Mouse (Mus musculus) kidney, embryonic 14.5 days (tissue): Measurements from ENCODE around the gene Wfs1. TPM values are rescaled to one million over a fixed set of nuclear protein-coding genes. Genes with fewer than 3 reads are reported as not detected.
"Not testable (repeated sequence)": the region's sequence is repeated elsewhere in the genome, so short reads cannot be mapped to it uniquely, and the experiment has no call there.

Source experiments
- ATAC-seq: fragments of 200-750 bp; cut with Nextera tagmentation; 2 replicates; pipeline ENCODE4 v1.8.0; 2017; ENCODE audit warnings: moderate number of reproducible peaks, mild to moderate bottlenecking, moderate TSS enrichment, moderate library complexity; ENCODE audit not compliant: low FRiP score, low TSS enrichment
- H3K27ac ChIP-seq: fragments of 300-500 bp; sonication (generic); 2 replicates; pipeline ENCODE4 v1.5.1; 2014; ENCODE audit warnings: low read depth, mild to moderate bottlenecking, low read length, moderate library complexity, mixed read lengths
- H3K27me3 ChIP-seq: fragments of 300-500 bp; sonication (generic); 2 replicates; pipeline ENCODE4 v1.6.1; 2014; ENCODE audit warnings: mild to moderate bottlenecking, low read length; ENCODE audit not compliant: control insufficient read depth, insufficient read depth
- H3K36me3 ChIP-seq: fragments of 300-500 bp; sonication (generic); 2 replicates; pipeline ENCODE4 v1.6.1; 2014; ENCODE audit warnings: low read length, mixed read lengths; ENCODE audit not compliant: control insufficient read depth, insufficient read depth
- H3K4me1 ChIP-seq: fragments of 300-500 bp; sonication (generic); 2 replicates; pipeline ENCODE4 v1.6.1; 2014; ENCODE audit warnings: low read length, mixed read lengths; ENCODE audit not compliant: control insufficient read depth, insufficient read depth
- H3K4me2 ChIP-seq: fragments of 300-500 bp; sonication (generic); replicated peaks from 2 replicates; pipeline ENCODE4 v1.6.1; 2014; ENCODE audit warnings: low read depth, mild to moderate bottlenecking, low read length
- H3K4me3 ChIP-seq: fragments of 300-500 bp; sonication (generic); 2 replicates; pipeline ENCODE4 v1.5.1; 2014; ENCODE audit warnings: mild to moderate bottlenecking, low read length
- H3K9ac ChIP-seq: fragments of 300-500 bp; sonication (generic); 2 replicates; pipeline ENCODE4 v1.6.1; 2014; ENCODE audit warnings: low read depth, mild to moderate bottlenecking, low read length, moderate library complexity
- H3K9me3 ChIP-seq: fragments of 300-500 bp; sonication (generic); 2 replicates; pipeline ENCODE4 v1.6.1; 2016; ENCODE audit warnings: low read length; ENCODE audit not compliant: control insufficient read depth
- WGBS: fragments of 180-500 bp; shearing (Covaris S2); extraction: QIAGEN DNeasy Blood & Tissue Kit; methylation state at CpG from one replicate; pipeline ENCODE4 v1.1.7; 2014; 5-methylcytosine and 5-hydroxymethylcytosine counted together
- polyA plus RNA-seq: library from polyadenylated mRNA; unstranded; fragments of >200 nt; fragmentation: Nextera tagmentation; extraction: Ambion mirVana; gene quantifications from 2 replicates; pipeline ENCODE4 v1.2.1, GENCODE M21; 2014

Wfs1 gene
- polyA plus RNA-seq, 1 experiment from 2014 or later: 20.9 TPM

- 88% methylated on average over 2 of the region's 2 CpGs for WGBS
- H3K27ac ChIP-seq: no peak overlapping the region
Measured at GRCm38 (mm10) chr5:36945713-36946112, 43.3 kb downstream of the Wfs1 start.

DNA sequence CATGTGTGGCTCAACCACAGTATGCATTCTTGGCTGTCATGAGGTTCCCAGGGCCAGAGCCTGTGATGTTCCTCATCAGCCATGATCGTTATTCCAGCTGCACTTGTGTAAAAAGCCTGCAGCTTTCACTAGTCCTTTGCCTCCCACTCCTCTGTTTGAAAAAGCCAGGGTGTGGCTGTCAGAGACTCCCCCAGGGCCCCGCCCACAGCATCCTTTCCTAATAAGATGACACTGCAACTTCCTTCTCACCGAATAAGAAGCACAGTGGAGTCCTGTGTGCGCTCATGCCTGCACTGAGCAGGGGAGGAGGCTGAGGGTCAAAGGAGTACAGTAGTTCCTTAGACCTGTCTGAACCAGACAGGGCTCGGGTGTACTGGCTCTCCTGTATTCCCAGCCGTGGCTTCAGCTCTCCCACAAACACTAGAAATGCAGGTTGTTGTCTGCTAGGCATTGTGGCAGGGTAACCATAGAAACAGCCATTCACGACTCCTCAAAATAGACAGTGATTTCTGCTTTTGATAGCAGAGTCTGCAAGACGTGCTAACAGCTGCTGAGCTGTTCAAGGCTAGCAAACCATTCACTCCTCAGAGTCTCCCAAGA lies 43.8 kb downstream of the Wfs1 start:
- H3K27ac ChIP-seq: 0 out of 2 replicates have a peak overlapping the region, but pooled peaks have one; percentile 30
- no peak overlapping the region for H3K4me2 ChIP-seq
- no peak overlapping the region for H3K9ac ChIP-seq
- H3K27me3 ChIP-seq: no peaks in the 10 kb centered on the region
- 29% methylated on average over 8 of the region's 8 CpGs for WGBS
- peak; percentile 87 for ATAC-seq
- H3K4me3 ChIP-seq: no peak overlapping the region
- H3K4me1 ChIP-seq: 0 out of 2 replicates have a peak, but pooled peaks cover 8% of the 10 kb centered on the region
- H3K9me3 ChIP-seq: no peaks in the 10 kb centered on the region
- H3K36me3 ChIP-seq: no peaks in the 10 kb centered on the region

More at GRCm38 (mm10) chr5:36945713-36946112, 43.3 kb downstream of the Wfs1 start:
- Histone ChIP-seq H3K4me1 (0 out of 2 replicates have a peak, but pooled peaks cover 8% of the 10 kb centered on the region), H3K9me3 (no peaks in the 10 kb centered on the region), H3K9ac (no peak overlapping the region), H3K27me3 (no peaks in the 10 kb centered on the region), H3K4me3 (no peak overlapping the region), H3K4me2 (no peak overlapping the region), H3K36me3 (no peaks in the 10 kb centered on the region)
- no peak for ATAC-seq

GRCm38 (mm10) chr5:36944552-36944951 lies 44.5 kb downstream of the Wfs1 start:
- Histone ChIP-seq H3K4me1 (0 out of 2 replicates have a peak, but pooled peaks cover 8% of the 10 kb centered on the region), H3K4me3 (no peak overlapping the region), H3K36me3 (no peaks in the 10 kb centered on the region), H3K9ac (no peak overlapping the region), H3K4me2 (no peak overlapping the region), H3K27me3 (no peaks in the 10 kb centered on the region), H3K27ac (0 out of 2 replicates have a peak overlapping the region, but pooled peaks have one; percentile 30), H3K9me3 (no peaks in the 10 kb centered on the region)
- 50% methylated on average over 5 of the region's 5 CpGs for WGBS
- ATAC-seq: no peak

GRCm38 (mm10) chr5:36942446-36942845 lies 46.6 kb downstream of the Wfs1 start:
- H3K27me3 ChIP-seq: no peaks in the 10 kb centered on the region
- no peaks in the 10 kb centered on the region for H3K36me3 ChIP-seq
- H3K4me1 ChIP-seq: 0 out of 2 replicates have a peak, but pooled peaks cover 8% of the 10 kb centered on the region
- H3K4me2 ChIP-seq: no peak overlapping the region
- ATAC-seq: no peak
- no peak overlapping the region for H3K27ac ChIP-seq
- no peaks in the 10 kb centered on the region for H3K9me3 ChIP-seq
- H3K4me3 ChIP-seq: no peak overlapping the region
- WGBS: 94% methylated on average over 2 of the region's 2 CpGs
- no peak overlapping the region for H3K9ac ChIP-seq

DNA sequence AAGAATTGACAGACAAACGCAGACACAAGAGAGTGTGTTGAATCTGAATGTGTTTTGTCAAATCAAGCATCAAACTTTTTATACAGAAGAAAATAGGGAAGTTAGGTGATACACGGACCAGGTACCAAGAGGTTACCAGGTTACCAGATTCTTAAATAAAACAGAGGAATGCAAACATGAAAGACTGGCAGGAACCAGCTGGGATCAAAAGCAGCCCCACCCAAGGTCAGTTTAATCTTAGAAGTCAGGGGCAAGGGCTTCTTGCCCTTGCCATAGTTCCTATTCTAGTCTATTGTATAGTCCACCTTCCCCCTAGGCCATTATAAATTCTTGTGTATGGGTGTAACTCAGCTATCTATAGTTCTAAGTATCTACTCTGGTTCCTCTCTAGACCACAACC lies 50.0 kb downstream of the Wfs1 start:
- not testable (repeated sequence) for H3K27ac ChIP-seq, H3K4me1 ChIP-seq, H3K9ac ChIP-seq, H3K4me3 ChIP-seq, H3K36me3 ChIP-seq, H3K9me3 ChIP-seq, H3K4me2 ChIP-seq, ATAC-seq, H3K27me3 ChIP-seq
- 59% methylated on average over 2 of the region's 2 CpGs for WGBS

GRCm38 (mm10) chr5:36938021-36938420 lies 51.0 kb downstream of the Wfs1 start:
- H3K27ac ChIP-seq: no peak overlapping the region
- no peaks in the 10 kb centered on the region for H3K27me3 ChIP-seq
- no peak for ATAC-seq
- H3K4me1 ChIP-seq: no peaks in the 10 kb centered on the region
- H3K9ac ChIP-seq: no peak overlapping the region
- no peak overlapping the region for H3K4me2 ChIP-seq
- WGBS: 94% methylated on average over 5 of the region's 5 CpGs
- H3K9me3 ChIP-seq: no peaks in the 10 kb centered on the region
- no peak overlapping the region for H3K4me3 ChIP-seq
- H3K36me3 ChIP-seq: no peaks in the 10 kb centered on the region

DNA sequence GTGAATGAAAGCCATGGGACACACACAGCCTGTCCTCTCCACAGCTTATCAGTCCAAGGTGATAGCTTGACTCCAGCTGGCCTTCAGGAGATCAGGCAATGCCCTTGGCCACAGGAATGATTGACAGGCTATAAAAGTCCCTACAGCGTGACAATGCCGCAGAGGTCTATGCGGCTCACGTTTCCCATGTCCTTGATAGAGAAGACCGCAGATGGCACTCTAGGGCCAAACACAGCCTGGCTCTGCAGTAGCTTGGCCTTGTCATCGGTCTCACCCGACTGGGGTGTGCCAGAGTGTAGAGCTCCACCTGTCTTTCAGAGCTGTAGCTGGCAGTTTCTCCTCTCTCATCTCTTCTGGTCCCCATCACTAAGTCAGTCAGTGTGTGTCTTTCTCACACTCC lies 52.5 kb downstream of the Wfs1 start:
- H3K27me3 ChIP-seq: no peaks in the 10 kb centered on the region
- no peaks in the 10 kb centered on the region for H3K9me3 ChIP-seq
- H3K4me2 ChIP-seq: no peak overlapping the region
- no peaks in the 10 kb centered on the region for H3K36me3 ChIP-seq
- H3K4me1 ChIP-seq: no peaks in the 10 kb centered on the region
- H3K4me3 ChIP-seq: no peak overlapping the region
- no peak overlapping the region for H3K27ac ChIP-seq
- ATAC-seq: no peak; the same call in 1 of the 2 replicates
- 29% methylated on average over 7 of the region's 7 CpGs for WGBS
- no peak overlapping the region for H3K9ac ChIP-seq

DNA sequence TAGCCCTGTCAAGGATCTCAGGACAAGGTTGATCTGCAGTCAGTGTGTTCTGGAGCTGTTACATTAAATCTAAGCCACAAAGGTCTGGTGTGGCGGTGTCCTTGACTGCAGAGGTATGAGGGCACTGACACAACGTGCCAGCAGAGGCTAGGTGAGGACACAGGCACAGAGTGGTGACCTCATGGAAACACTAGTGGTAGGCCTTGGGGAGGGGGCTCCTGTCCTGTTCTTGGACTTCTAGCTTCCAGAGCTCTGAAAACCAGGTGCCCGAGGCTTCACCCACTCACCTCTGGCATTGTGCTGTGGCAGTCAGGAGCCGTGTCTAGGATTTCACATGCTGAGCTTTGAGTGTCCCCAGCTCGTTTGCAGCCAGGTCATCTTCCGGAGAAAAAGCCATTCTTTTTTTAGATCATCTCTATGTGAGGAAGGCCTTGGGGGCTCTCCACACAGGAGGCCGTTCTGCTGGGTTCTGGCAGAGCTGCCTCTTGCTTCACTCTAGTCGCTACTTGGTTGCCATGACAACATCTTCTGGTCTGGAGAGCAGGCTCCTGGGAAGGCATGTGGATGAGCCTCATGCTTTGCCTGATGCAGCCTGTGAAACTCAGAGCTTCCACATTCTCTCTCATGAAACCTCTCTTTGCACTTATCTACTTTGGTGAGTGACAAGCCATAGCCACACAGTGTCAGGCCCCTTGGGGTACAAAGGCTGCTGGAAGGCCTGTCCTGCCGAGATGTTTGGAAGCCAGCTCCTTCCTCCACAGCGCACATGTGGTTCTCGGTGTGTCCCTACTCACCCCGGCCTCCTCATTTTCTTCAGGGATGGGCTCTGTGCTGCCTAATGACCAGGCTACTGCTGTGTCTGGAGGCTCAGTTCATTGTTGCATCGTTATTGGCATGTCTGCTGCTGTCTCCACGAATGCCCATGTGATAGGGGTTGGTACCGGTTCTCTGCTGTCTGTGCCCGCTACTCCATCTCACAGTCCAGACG lies 53.2 kb downstream of the Wfs1 start:
- ATAC-seq: no peak
- WGBS: 68% methylated on average over 17 of the region's 17 CpGs
- Histone ChIP-seq H3K36me3 (no peaks in the 10 kb centered on the region), H3K27ac (no peak overlapping the region), H3K9me3 (no peaks in the 10 kb centered on the region), H3K27me3 (no peaks in the 10 kb centered on the region), H3K4me2 (no peak overlapping the region), H3K4me3 (no peak overlapping the region), H3K4me1 (no peaks in the 10 kb centered on the region), H3K9ac (no peak overlapping the region)

GRCm38 (mm10) chr5:36933383-36933782 lies 55.6 kb downstream of the Wfs1 start:
- peak; percentile 61 for ATAC-seq
- Histone ChIP-seq H3K36me3 (no peaks in the 10 kb centered on the region), H3K4me2 (no peak overlapping the region), H3K27ac (no peak overlapping the region), H3K4me3 (no peak overlapping the region), H3K9ac (no peak overlapping the region), H3K27me3 (no peaks in the 10 kb centered on the region), H3K9me3 (no peaks in the 10 kb centered on the region), H3K4me1 (no peaks in the 10 kb centered on the region)
- WGBS: 36% methylated on average over 8 of the region's 8 CpGs
